Mouse (Mus musculus) hindbrain, embryonic 16.5 days (tissue): ENCODE measurements around the gene Zfp687. TPM values are rescaled to one million over a fixed set of nuclear protein-coding genes. Genes with fewer than 3 reads are reported as not detected.

Experiments used
- ATAC-seq: fragments of 200-750 bp; cut with Nextera tagmentation; 2 replicates; pipeline ENCODE4 v1.8.0; 2017; ENCODE audit warnings: moderate TSS enrichment, moderate library complexity
- H3K27ac ChIP-seq: fragments of 300-500 bp; sonication (generic); 2 replicates; pipeline ENCODE4 v1.5.1; 2014; ENCODE audit warnings: low read depth, mild to moderate bottlenecking, control low read depth, low read length, moderate library complexity
- H3K27me3 ChIP-seq: fragments of 300-500 bp; sonication (generic); replicated peaks from 2 replicates; pipeline ENCODE4 v1.6.1; 2014; ENCODE audit warnings: low read length; ENCODE audit not compliant: control insufficient read depth, insufficient read depth
- H3K36me3 ChIP-seq: fragments of 300-500 bp; sonication (generic); 2 replicates; pipeline ENCODE4 v1.6.1; 2014; ENCODE audit warnings: mild to moderate bottlenecking, low read length, moderate library complexity, mixed read lengths; ENCODE audit not compliant: control insufficient read depth, insufficient read depth
- H3K4me1 ChIP-seq: fragments of 300-500 bp; sonication (generic); 2 replicates; pipeline ENCODE4 v1.6.1; 2014; ENCODE audit warnings: low read depth, low read length; ENCODE audit not compliant: control insufficient read depth, insufficient read depth
- H3K4me2 ChIP-seq: fragments of 300-500 bp; sonication (generic); 2 replicates; pipeline ENCODE4 v1.6.1; 2014; ENCODE audit warnings: mild to moderate bottlenecking, low read length, control low read depth, moderate library complexity
- H3K4me3 ChIP-seq: fragments of 300-500 bp; sonication (generic); 2 replicates; pipeline ENCODE4 v1.5.1; 2014; ENCODE audit warnings: mild to moderate bottlenecking, low read length, control low read depth, moderate library complexity
- H3K9ac ChIP-seq: fragments of 300-500 bp; sonication (generic); 2 replicates; pipeline ENCODE4 v1.6.1; 2014; ENCODE audit warnings: low read depth, mild to moderate bottlenecking, control low read depth, low read length, moderate library complexity
- H3K9me3 ChIP-seq: fragments of 300-500 bp; sonication (generic); 2 replicates; pipeline ENCODE4 v1.6.1; 2014; ENCODE audit warnings: mild to moderate bottlenecking, low read length, moderate library complexity; ENCODE audit not compliant: control insufficient read depth
- WGBS: fragments of 180-500 bp; shearing (Covaris S2); extraction: QIAGEN DNeasy Blood & Tissue Kit; methylation state at CpG from one replicate; pipeline ENCODE4 v1.1.7; 2014; 5-methylcytosine and 5-hydroxymethylcytosine counted together
- polyA plus RNA-seq: library from polyadenylated mRNA; unstranded; fragments of >200 nt; fragmentation: Nextera tagmentation; extraction: Ambion mirVana; gene quantifications from 2 replicates; pipeline ENCODE4 v1.2.1, GENCODE M21; 2015

Zfp687 gene
- polyA plus RNA-seq = 15.9 and 22.0 TPM in 2 replicates

DNA sequence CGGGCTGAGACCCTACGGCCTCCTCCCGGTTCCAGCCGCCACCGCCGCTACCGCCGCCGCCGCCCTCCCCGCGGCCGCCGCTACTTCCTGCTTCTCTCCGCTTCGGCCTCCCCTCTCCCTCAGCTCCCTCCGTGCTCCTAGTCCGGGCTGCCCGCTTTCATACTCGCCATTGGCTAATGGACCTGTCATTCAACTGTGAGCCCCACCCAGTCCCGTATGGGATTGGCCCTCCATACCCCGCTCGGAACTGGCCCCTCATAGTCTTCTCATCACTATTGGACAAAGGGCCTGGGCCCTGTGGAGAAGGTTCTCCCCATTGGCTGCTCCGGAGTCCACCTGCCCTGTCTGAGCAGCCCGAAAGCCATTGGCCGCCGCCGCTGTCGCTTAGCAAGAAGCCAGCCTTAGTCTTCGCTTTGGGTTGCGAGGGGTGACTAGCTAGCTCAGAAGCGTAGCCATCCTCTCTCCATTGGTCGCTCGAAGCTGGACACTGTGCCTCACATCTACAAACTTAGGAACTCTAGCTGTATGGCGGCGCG is at the start of gene Zfp687:
Gene Zfp687, minus strand, starts transcription at position 112 of the 536 bp plus-strand sequence.
- peaks cover 24% of the 10 kb centered on the region for H3K4me1 ChIP-seq
- WGBS = under 1% methylated on average over 29 of the region's 37 CpGs

DNA sequence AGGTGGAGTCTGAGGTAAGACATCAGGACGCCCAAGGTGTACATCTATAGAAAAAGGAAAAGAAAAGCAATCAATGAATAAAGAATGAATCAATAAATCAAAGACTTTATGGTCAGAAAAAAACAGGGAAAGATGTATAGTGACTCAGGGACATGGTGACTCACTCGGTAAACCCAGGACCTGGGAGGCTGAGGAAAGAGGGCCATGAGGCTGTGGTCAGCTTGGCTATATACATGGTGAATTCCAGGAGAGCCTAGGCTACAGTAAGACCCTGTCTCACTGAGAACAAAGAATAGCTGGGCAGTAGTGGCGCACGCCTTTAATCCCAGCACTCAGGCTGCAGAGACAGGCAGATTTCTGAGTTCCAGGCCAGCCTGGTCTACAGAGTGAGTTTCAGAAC is 48.5 kb upstream of the Zfp687 start:
- 92% methylated on average over 4 of the region's 4 CpGs for WGBS
- no peaks in the 10 kb centered on the region for H3K4me1 ChIP-seq
- no peaks in the 10 kb centered on the region for H3K27me3 ChIP-seq
- no peak overlapping the region for H3K9ac ChIP-seq
- no peak overlapping the region for H3K27ac ChIP-seq
- H3K9me3 ChIP-seq = no peaks in the 10 kb centered on the region
- ATAC-seq = no peak
- H3K36me3 ChIP-seq = peaks cover 59% of the 10 kb centered on the region
- H3K4me2 ChIP-seq = no peak overlapping the region
- H3K4me3 ChIP-seq = no peak overlapping the region

More for the DNA sequence above, at the start of gene Zfp687:
- Histone ChIP-seq H3K27ac (peak within 1 kb of the TSS; percentile 96), H3K4me2 (peak within 1 kb of the TSS; percentile 89), H3K27me3 (no peaks in the 10 kb centered on the region), H3K36me3 (peaks cover 8% of the 10 kb centered on the region), H3K9ac (peak within 1 kb of the TSS; percentile 78), H3K9me3 (no peaks in the 10 kb centered on the region), H3K4me3 (peak within 1 kb of the TSS; percentile 64)
- ATAC-seq = peak; percentile 98

DNA sequence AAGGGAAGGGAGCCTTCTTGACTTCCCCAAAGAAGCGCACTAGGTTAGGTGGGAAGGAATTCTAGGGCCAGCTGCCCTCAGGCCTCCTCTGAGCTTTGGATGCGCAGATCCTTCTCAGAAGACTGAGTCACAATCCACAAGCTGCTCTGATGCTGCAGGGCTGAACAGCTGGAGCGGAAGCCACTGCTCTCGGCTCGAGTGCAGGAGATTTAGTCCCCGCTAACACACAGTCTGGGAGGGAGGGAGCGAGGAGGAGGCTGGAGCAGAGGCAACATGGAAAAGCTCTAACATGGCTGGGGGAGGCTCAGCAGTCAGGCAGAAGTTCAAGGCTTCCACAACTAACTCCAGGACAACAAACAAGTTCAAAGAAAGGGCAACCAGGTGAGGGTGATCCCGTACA is 42.8 kb upstream of the Zfp687 start:
- no peaks in the 10 kb centered on the region for H3K27me3 ChIP-seq
- peaks cover 34% of the 10 kb centered on the region for H3K36me3 ChIP-seq
- WGBS = 84% methylated on average over 8 of the region's 8 CpGs
- H3K4me3 ChIP-seq = no peak overlapping the region
- no peak overlapping the region for H3K27ac ChIP-seq
- H3K9me3 ChIP-seq = no peaks in the 10 kb centered on the region
- ATAC-seq = no peak
- H3K4me2 ChIP-seq = no peak overlapping the region
- no peak overlapping the region for H3K9ac ChIP-seq
- H3K4me1 ChIP-seq = no peaks in the 10 kb centered on the region

DNA sequence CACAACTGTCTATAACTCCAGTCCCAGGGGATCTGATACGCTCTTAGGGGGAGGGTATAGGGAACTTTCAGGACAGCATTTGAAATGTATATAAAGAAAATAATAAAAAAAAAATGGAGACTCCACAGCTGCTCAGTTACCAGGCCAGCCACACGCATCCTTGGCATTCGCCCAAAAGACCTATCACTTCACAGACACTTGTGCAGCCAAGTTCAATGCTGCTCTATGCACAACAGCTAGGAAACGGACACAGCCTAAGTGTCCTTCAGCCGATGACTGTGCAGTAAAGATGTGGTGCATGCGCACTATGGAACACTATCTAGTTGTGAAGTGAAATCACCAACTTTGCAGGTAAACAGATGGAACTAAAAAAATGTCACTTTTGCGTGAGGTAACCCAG is 41.0 kb upstream of the Zfp687 start:
- no peaks in the 10 kb centered on the region for H3K4me1 ChIP-seq
- H3K27me3 ChIP-seq = no peaks in the 10 kb centered on the region
- ATAC-seq = no peak
- H3K4me3 ChIP-seq = no peak overlapping the region
- no peaks in the 10 kb centered on the region for H3K9me3 ChIP-seq
- H3K36me3 ChIP-seq = peaks cover 27% of the 10 kb centered on the region
- no peak overlapping the region for H3K27ac ChIP-seq
- no peak overlapping the region for H3K4me2 ChIP-seq
- WGBS = 90% methylated on average over 7 of the region's 7 CpGs
- no peak overlapping the region for H3K9ac ChIP-seq

DNA sequence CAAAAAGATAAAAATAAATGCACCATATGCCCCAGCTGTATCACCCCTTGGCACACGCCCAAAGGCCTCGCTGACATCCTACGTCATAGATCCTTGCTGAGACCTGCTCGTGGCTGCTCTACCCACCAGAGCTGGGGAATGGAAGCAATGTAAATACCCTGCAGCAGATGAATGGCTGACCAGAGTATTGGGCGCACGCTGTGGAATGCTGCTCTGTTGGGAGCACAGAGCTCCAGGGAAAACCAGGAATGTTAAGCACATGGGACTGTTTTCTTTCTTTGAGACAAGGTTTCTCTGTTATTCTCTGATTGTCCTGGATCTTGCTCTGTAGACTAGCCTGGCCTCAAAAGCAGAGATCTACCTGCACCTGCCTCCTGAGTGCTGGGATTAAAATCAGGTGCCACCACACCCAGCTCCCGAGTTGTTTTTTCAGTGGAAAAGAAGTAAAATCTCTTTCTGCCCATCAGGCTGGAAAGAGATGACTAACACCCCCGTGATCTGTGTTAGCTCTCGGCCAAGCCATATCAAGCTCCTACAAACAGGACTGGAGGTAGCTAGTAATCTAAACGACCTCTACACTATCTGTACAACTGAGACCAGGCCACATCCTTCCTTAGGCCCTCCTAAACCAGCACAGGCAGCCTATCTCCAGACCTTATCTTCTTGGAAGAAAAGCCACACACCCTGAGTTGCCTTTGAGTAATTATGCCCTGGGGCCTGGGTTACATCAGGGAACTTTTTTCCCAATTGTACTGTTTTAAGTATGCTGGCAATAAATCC is 39.4 kb upstream of the Zfp687 start:
- Histone ChIP-seq H3K4me2 (no peak overlapping the region), H3K4me1 (no peaks in the 10 kb centered on the region), H3K27me3 (no peaks in the 10 kb centered on the region), H3K9ac (no peak overlapping the region), H3K27ac (no peak overlapping the region), H3K9me3 (no peaks in the 10 kb centered on the region), H3K36me3 (peaks cover 14% of the 10 kb centered on the region), H3K4me3 (no peak overlapping the region)
- 55% methylated on average over 10 of the region's 10 CpGs for WGBS
- no peak for ATAC-seq

DNA sequence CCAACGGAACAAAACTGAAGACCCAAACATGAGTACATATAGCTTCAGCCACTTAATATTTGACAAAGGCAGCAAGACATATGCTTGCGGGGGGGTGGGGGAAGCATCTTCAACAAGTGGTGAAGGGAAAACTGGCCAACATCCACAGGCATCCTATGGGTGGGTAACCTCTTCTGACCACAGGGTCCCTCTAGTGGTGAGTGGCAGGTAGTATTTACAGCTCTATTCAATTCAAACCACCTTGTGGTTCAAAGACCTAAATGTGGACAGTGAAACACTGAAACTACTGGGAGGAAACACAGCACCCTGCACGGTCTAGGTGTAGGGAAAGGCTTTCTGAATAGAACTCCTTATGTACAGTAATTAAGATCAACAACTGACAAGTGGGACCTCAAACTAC is 38.5 kb upstream of the Zfp687 start:
- WGBS = 42% methylated on average over 3 of the region's 3 CpGs
- H3K9me3 ChIP-seq = no peaks in the 10 kb centered on the region
- H3K9ac ChIP-seq = no peak overlapping the region
- no peak overlapping the region for H3K27ac ChIP-seq
- peaks cover 7% of the 10 kb centered on the region for H3K36me3 ChIP-seq
- peak; percentile 32; the same call in 1 of the 2 replicates for ATAC-seq
- H3K4me2 ChIP-seq = no peak overlapping the region
- no peaks in the 10 kb centered on the region for H3K27me3 ChIP-seq
- H3K4me3 ChIP-seq = no peak overlapping the region
- no peaks in the 10 kb centered on the region for H3K4me1 ChIP-seq

DNA sequence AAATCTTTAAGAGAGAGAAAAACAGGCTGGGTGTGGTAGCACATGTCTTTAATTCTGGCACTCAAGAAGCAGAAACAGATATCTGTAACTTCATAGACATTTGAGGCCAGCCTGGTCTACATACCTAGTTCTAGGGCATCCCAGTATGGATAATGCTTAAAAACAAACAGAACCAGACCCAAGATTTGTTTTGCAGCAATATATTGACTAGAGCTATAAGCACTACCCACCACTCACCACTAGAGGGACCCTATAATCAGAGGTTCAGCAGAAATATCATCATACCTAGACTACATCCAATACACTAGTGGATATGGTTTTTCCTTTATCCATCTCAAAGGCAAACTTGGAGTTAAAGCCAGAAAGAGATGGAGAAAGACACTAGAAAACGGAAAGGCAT is 37.7 kb upstream of the Zfp687 start:
- 62% methylated on average over 1 of the region's 1 CpGs for WGBS
- H3K9ac ChIP-seq = no peak overlapping the region
- H3K4me3 ChIP-seq = no peak overlapping the region
- no peak overlapping the region for H3K4me2 ChIP-seq
- H3K4me1 ChIP-seq = no peaks in the 10 kb centered on the region
- no peaks in the 10 kb centered on the region for H3K27me3 ChIP-seq
- peaks cover 2% of the 10 kb centered on the region; the same call in 1 of the 2 replicates for H3K36me3 ChIP-seq
- no peak overlapping the region for H3K27ac ChIP-seq
- peak; percentile 57; the same call in 1 of the 2 replicates for ATAC-seq
- H3K9me3 ChIP-seq = no peaks in the 10 kb centered on the region

DNA sequence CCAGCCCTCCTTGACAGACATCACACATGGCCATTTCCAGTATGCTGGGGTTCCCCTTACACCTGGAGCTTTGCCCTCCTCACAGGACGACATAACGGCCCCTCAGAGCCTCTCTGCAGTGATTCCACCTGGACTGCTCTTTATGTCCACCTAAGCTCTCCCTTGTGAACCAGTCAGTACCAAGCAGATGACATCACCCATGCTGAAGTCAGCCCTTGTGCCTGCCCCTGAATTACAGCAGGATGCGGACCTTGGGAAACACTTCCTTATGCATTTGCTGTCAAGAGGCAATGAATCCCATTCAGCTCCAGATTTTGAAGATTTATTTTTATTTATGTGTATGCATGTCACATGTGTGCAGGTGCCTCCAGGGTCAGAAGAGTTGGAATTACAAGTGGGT is 32.7 kb upstream of the Zfp687 start:
- Histone ChIP-seq H3K9ac (no peak overlapping the region), H3K4me2 (no peak overlapping the region), H3K27ac (no peak overlapping the region), H3K36me3 (no peaks in the 10 kb centered on the region), H3K9me3 (no peaks in the 10 kb centered on the region), H3K4me3 (no peak overlapping the region), H3K4me1 (peaks cover under 1% of the 10 kb centered on the region; the same call in 1 of the 2 replicates), H3K27me3 (no peaks in the 10 kb centered on the region; the same call in 1 of the 2 replicates)
- WGBS = 90% methylated on average over 3 of the region's 3 CpGs
- ATAC-seq = no peak

DNA sequence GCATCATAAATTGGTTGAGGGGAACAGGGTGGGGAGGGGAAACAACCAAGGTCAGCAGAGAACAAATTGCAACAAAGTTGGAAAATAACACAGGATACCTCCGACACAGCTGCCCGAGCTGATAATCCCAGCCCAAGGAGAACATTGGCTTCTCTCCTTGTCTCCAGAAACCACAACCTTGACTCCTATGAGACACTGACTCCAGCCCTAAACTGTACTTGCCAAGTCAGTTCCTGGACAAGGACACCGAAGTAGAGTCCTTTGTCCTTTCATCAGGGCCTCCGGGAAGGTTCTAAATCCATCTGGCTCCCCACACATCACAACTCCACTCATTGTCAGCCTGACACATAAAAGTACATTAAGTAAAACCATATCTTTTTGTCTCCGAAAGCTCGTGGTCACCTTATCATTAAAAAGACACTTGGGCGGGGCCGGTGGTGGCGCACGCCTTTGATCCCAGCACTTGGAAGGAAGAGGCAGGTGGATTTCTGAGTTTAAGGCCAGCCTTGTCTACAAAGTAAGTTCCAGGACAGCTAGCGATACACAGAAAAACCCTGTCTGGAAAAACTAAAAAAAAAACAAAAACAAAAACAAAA is 31.3 kb upstream of the Zfp687 start:
- Histone ChIP-seq H3K4me1 (peaks cover 5% of the 10 kb centered on the region), H3K36me3 (no peaks in the 10 kb centered on the region), H3K9ac (no peak overlapping the region), H3K27me3 (no peaks in the 10 kb centered on the region; the same call in 1 of the 2 replicates), H3K4me2 (no peak overlapping the region), H3K9me3 (no peaks in the 10 kb centered on the region), H3K27ac (no peak overlapping the region), H3K4me3 (no peak overlapping the region)
- no peak for ATAC-seq
- WGBS = 87% methylated on average over 11 of the region's 11 CpGs
